Mouse (Mus musculus) cortical plate, adult 2 months (tissue): ENCODE measurements around the gene Dgki. TPM values are rescaled to one million over a fixed set of nuclear protein-coding genes. Genes with fewer than 3 reads are reported as not detected.

ENCODE experiments used
- H3K27ac ChIP-seq: fragments of 200-500 bp; 2 replicates; pipeline ENCODE4 v1.5.1; 2012; ENCODE audit warnings: low read length, control low read depth, inconsistent platforms; ENCODE audit not compliant: insufficient read depth
- H3K4me1 ChIP-seq: fragments of 200-500 bp; 2 replicates; pipeline ENCODE4 v1.6.1; 2011; ENCODE audit warnings: low read length; ENCODE audit not compliant: control insufficient read depth, insufficient read depth
- H3K4me3 ChIP-seq: fragments of 200-500 bp; 2 replicates; pipeline ENCODE4 v1.5.1; 2011; ENCODE audit warnings: mild to moderate bottlenecking, low read length, control low read depth; ENCODE audit not compliant: insufficient read depth
- CTCF ChIP-seq: fragments of 200-500 bp; IDR thresholded peaks from 2 replicates; pipeline ENCODE4 v1.5.1; 2011; ENCODE audit warnings: mild to moderate bottlenecking, control low read depth, low read length; ENCODE audit not compliant: insufficient read depth; ENCODE audit errors: extremely low read depth
- POLR2A ChIP-seq: fragments of 200-500 bp; IDR thresholded peaks from 2 replicates; pipeline ENCODE4 v1.6.1; 2011; ENCODE audit warnings: mild to moderate bottlenecking, low read length, control low read depth; ENCODE audit not compliant: insufficient read depth; ENCODE audit errors: extremely low read depth
- polyA plus RNA-seq: library from polyadenylated mRNA; depleted of rRNA; stranded (reverse); fragments of >200 nt; gene quantifications from 2 replicates; pipeline ENCODE4 v1.2.3, GENCODE M21; 2012

The Dgki gene
- polyA plus RNA-seq, 1 experiment: 12.9 TPM

DNA sequence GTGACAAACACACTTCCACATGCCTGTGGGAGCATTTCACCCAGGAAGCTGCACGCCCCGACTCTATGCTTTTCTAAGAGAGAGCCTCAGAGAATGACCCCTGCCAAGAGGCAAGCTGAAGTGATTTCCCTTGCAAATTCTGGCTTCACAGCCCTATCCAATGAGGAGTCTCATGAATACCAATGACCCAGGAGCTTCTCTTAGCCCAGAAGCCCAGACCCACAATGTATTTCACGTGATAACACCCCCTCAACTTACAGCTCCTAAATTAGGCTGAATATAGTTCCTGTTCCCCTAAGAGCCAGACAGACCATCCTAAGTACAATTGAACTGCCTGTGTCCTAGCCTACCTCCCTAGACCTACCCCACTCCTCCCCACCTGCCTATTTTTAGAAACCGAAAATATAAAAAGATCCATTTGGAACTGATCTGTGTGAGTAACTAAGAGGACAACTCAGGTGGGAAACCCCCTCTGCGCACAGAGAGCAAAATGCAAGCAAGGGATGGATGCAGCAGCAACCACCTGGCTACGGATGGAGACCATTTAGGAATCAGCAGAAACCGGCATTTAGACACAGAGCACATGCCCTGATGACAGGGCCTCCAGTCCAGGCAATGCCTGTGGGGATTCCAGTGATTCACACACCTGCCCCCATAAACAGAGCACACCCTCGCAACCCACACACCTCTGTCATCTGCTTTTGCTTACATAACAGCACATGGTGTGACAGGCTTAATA, 2.1 kb downstream of the Dgki start:
- peak overlapping the region; percentile 98 for H3K4me3 ChIP-seq
- H3K27ac ChIP-seq: peak overlapping the region; percentile 77
- H3K4me1 ChIP-seq: peaks cover 16% of the 10 kb centered on the region; the same call in 1 of the 2 replicates
- TF ChIP-seq CTCF (no peak), POLR2A (peak; percentile 31; the same call in 1 of the 2 replicates)

DNA sequence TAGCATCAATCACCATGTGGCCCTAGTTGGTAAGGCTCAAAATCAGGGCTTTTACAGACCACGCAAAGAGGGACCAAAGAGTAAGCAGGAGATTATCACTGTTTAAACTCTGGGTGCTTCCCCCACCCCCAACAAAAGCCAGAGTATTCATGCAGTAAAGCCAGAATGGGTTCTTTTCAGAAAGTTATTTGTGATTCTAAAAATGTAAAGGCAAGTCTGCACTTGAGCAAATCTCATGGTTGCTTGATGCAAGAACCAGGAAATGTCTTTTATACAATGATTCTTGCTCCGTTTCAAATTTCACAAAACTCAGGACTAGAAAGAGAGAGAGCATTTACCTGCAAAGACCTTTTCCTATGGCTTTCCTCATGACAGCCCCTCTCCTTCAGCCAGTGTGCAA, 7.9 kb downstream of the Dgki start:
- H3K27ac ChIP-seq: no peak overlapping the region
- H3K4me1 ChIP-seq: peaks cover 27% of the 10 kb centered on the region
- no peak overlapping the region for H3K4me3 ChIP-seq
- no peak for TF ChIP-seq POLR2A
- TF ChIP-seq CTCF: no peak

DNA sequence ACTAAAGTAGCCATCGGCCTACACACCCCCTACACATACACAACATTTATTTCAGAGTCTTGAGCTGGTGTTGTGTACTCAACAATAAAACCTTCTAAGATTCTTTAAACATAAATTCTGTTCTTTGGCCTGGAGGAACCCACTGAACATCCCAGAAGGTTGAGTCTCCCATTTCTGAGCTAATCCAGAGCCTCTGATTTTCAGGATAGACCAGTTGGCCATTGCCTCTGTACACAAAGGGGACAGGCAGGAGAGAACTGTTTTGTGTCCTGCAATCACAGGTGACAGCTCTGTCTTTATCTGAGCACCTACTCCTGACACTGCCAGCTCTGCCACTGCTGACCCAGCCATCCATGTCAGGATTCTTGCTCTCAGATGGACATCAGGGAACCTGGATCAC, 8.8 kb downstream of the Dgki start:
- no peak overlapping the region for H3K27ac ChIP-seq
- H3K4me1 ChIP-seq: peaks cover 29% of the 10 kb centered on the region
- TF ChIP-seq CTCF: no peak
- H3K4me3 ChIP-seq: no peak overlapping the region

DNA sequence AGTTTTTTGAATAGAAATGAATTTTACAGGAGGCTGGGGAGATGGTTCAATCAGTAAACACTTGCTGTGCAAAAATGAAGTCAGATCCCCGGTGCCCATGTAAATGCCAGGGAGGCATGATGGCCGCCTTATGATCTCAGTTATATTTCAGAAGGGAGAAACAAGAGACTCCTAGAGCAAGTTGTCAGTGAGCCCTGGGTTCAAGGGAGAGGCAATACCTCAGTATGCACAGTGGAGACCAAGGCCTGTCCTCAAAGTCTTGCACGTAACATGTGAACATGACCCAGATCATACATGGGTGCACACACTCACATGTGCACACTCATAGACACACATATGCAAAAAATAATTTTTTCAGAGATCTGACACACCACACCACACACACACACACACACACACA, 9.3 kb downstream of the Dgki start:
- Histone ChIP-seq H3K4me3 (no peak overlapping the region), H3K4me1 (peaks cover 27% of the 10 kb centered on the region), H3K27ac (no peak overlapping the region)
- no peak for TF ChIP-seq POLR2A
- TF ChIP-seq CTCF: no peak

DNA sequence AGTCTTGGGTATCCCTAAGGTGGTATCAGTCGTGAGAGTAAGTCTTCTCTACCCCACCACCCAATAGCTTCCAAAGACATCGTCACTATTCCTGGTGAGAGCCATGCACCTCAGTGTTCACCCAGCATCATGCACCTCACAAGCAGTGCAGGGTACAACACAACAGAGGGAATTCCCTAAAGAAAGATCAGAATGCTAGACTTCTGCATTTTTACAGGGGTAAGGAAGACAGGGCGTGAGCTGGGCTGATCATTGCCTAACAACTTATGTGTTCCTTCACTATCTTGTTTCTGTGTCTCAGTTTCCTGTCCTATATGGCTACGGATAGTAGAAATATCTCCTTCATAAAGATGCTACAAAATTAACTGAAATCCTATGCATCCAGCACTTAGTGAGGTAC, 13.8 kb downstream of the Dgki start:
- Histone ChIP-seq H3K4me1 (peaks cover 12% of the 10 kb centered on the region), H3K4me3 (no peak overlapping the region), H3K27ac (no peak overlapping the region)
- TF ChIP-seq POLR2A (no peak), CTCF (no peak)

DNA sequence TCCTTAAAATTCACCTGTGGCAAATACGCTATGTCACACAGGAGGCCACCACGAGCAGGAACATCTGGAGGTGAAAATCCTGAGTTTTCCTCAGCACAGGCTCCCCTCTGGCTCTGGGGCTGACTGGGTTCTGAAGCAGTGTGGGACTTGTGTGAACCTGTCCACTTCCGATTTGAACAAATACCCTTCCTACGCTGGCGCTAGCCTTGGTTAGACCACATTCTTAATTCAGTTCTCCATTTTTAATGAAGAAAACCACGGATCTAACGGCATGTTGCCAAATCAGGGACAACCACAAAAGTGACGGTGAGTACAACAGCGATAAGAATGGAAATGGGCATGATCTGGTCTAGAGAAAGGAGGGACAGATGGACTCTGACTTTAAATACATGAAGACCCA, 15.1 kb downstream of the Dgki start:
- Histone ChIP-seq H3K4me3 (no peak overlapping the region), H3K27ac (no peak overlapping the region), H3K4me1 (peaks cover 12% of the 10 kb centered on the region)
- no peak for TF ChIP-seq POLR2A

DNA sequence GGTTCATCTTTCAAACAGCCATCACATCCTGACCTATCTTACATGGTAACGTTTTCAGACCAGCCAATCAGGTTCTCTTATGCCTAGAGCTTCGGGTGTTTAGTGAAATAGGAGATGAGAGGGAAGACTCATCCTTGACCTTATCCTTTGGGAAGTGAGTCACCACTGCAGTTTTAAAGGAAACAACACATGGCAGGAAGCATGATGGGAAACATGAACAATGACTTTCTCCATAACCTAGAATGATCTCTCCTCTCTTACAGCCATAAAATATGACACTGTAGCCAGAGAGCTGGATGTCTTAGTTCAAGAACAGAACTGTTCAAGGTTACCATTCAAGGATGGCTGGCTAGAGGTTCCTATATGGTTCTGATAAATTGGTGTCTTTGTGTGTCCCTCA, 16.6 kb downstream of the Dgki start:
- Histone ChIP-seq H3K4me3 (no peak overlapping the region), H3K4me1 (peaks cover 10% of the 10 kb centered on the region), H3K27ac (no peak overlapping the region)
- no peak for TF ChIP-seq CTCF
- TF ChIP-seq POLR2A: no peak

DNA sequence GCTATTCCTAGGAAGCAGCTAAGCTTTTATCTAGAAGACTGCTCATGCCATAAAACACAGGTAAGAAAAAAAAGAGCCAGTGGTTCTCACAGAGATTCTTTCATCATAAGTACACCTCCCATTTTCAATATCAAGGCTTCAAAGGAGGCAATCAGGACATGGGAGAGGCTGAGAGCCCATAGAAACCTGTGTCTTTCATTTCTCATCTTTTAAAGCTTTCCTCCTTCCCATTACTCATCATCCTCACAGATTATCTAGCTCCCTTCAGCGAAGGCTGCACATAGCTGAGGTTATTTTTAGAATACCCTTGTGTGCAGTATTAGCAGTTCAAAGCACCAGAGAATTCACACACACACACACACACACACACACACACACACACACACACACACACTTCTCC, 17.3 kb downstream of the Dgki start:
- Histone ChIP-seq H3K4me1 (peaks cover 7% of the 10 kb centered on the region; the same call in 1 of the 2 replicates), H3K4me3 (no peak overlapping the region), H3K27ac (no peak overlapping the region)
- no peak for TF ChIP-seq POLR2A
- no peak for TF ChIP-seq CTCF

DNA sequence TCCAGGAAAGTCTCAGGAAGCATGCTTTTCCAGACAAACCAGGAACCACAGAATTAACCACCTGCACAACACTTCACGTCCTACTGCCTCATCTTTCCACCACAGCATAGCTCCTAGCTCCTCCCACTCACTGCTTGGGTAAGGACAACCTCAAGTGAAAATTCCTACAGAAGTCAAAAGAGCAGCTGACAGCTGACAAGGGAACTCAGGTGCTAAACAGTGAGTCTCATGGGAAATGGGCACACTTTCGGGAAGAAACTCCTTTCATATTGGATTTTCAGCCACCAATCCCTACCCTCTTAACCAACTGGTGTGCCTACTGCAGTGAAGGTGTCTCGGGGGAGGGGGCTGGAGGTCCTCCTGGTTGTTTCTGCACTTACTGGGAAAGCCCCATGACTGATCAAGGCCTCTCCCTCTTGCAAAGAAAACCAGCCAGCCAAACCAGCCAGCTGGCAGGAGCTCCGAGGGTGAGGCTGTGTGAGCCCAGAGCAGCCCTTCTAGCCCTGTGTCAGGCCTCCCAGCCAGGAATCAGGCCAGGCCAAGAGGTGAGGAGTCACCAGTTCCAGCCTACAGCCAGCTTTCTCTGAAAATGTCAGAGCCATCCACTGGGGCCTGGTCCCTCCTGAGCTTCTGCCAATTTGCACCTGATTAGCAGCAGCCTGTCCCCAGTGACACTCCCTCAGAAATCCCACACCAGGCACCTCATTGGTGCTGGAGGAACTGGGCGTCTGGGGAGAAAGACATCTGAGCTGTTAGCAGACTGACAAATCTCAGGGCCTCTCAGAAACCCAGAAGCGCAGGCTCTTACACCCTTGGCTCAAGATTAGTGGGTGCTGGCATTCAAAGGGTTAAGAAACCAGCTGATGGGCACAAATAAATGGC, 22.9 kb downstream of the Dgki start:
- Histone ChIP-seq H3K4me3 (no peak overlapping the region), H3K27ac (no peak overlapping the region), H3K4me1 (peaks cover 10% of the 10 kb centered on the region)
- TF ChIP-seq POLR2A: no peak
- no peak for TF ChIP-seq CTCF

DNA sequence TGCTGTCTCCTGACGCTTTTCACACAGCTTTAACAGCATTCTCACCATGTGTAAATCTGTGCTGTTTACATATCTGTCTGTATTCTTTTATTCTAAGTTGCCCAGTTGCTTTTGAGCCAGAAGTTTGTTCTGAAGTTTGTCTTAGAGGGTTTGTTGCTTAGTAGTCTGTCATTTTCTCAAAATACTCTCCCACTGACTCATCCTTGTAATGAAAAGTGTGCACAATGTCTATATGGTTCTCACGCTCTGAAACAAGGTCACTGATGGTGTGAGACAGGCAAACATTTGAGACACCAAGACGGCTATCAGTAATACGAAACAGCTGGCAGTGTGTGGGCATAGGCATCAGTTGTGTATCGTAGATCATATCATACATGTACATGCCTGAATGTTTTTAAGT, 23.8 kb downstream of the Dgki start:
- no peak overlapping the region for H3K4me3 ChIP-seq
- no peak for TF ChIP-seq POLR2A
- TF ChIP-seq CTCF: no peak
- H3K27ac ChIP-seq: no peak overlapping the region
- H3K4me1 ChIP-seq: peaks cover 10% of the 10 kb centered on the region
